Mouse (Mus musculus): ENCODE results near the gene Osbpl3. TPM values are rescaled to one million over a fixed set of nuclear protein-coding genes. Genes with fewer than 3 reads are reported as not detected.

Gene Osbpl3
- polyA plus RNA-seq, 1 experiment from 2014 or later: 12.5 TPM

DNA sequence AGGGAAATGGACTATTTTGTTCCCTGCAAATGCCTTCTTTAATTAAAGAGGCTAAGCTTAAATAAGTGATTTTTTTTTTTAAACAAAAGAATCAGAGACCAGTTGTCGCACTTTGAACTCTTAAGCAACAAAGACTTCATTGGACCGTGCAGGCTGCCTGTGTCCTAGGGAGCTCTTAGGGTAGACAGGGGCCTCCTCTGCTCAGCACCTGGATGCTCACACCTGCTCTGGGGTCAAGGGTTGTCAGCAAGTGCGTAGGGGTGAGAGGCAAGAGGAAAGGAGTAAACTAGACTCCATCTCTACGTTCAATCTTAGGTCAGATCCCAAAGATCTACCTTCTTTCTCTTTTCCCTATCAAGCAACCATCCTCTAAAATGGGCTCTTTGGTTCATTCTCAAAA, 37.0 kb downstream of the Osbpl3 start:
- Histone ChIP-seq H3K27ac (ENCODE audit: low read depth, low read length) (peak overlapping the region; percentile 47; the same call in 1 of the 2 replicates), H3K9ac (ENCODE audit: low read depth, low read length) (no peak overlapping the region), H3K4me1 (replicated peaks; ENCODE audit: control insufficient read depth, insufficient read depth, low read length) (no peaks in the 10 kb centered on the region; the same call in 1 of the 2 replicates), H3K27me3 (replicated peaks; ENCODE audit: control insufficient read depth, insufficient read depth, low read length) (no peaks in the 10 kb centered on the region), H3K36me3 (ENCODE audit: control insufficient read depth, insufficient read depth) (0 out of 2 replicates have a peak, but pooled peaks cover 4% of the 10 kb centered on the region), H3K4me2 (replicated peaks; ENCODE audit: low read depth) (no peak overlapping the region), H3K4me3 (ENCODE audit: low read depth, low read length) (no peak overlapping the region), H3K9me3 (ENCODE audit: control insufficient read depth) (no peaks in the 10 kb centered on the region)
- no peak for TF ChIP-seq CTCF (IDR thresholded peaks at IDR 0.05; ENCODE audit: low read depth)
- peak; percentile 95 for ATAC-seq
- 45% methylated on average over 4 of the region's 4 CpGs for whole genome bisulfite sequencing

DNA sequence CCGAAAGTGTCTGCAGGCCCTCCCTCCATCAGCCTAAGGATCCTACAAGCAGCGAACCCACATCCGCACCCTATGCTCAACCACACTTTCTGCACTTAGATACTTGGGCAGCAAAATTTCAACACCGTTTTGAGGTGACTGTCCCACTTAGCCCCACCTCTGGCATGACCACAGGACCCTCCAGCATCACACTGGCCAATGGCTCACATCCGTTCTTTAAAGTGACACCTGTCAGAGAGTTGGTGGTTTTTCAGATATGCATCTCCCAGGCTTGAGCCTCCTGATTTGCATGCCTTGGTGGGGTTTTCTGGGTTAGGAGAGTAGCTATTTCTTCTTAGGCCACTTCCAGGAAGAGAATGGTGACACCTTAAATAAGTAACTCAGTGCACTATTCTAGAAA, 39.1 kb downstream of the Osbpl3 start:
- whole genome bisulfite sequencing: 94% methylated on average over 5 of the region's 5 CpGs
- ATAC-seq: no peak
- Histone ChIP-seq H3K4me2 (replicated peaks; ENCODE audit: low read depth) (no peak overlapping the region), H3K9me3 (ENCODE audit: control insufficient read depth) (no peaks in the 10 kb centered on the region), H3K27me3 (replicated peaks; ENCODE audit: control insufficient read depth, insufficient read depth, low read length) (no peaks in the 10 kb centered on the region), H3K4me3 (ENCODE audit: low read depth, low read length) (no peak overlapping the region), H3K4me1 (replicated peaks; ENCODE audit: control insufficient read depth, insufficient read depth, low read length) (no peaks in the 10 kb centered on the region; the same call in 1 of the 2 replicates), H3K27ac (ENCODE audit: low read depth, low read length) (no peak overlapping the region), H3K36me3 (ENCODE audit: control insufficient read depth, insufficient read depth) (0 out of 2 replicates have a peak, but pooled peaks cover 4% of the 10 kb centered on the region), H3K9ac (ENCODE audit: low read depth, low read length) (no peak overlapping the region)
- no peak for TF ChIP-seq CTCF (IDR thresholded peaks at IDR 0.05; ENCODE audit: low read depth)

DNA sequence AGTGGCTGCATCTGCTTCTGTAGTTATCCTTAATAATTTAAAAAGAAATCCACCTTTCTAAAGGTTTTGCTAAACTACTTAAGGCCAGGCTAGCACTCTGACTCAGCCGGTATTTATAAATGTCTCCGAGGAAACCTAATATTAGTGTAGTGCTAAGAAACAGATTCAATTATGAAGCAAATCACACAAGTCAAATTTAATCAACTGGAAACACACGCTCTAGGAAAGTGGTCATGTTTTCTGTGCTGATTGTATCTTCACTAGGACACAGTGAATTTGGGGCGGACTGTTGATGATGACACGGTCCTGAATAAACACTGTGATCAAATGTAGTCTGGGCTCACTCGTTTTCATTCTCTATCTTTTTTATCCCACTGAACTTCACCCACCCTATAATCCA, 40.6 kb downstream of the Osbpl3 start:
- ATAC-seq: no peak

DNA sequence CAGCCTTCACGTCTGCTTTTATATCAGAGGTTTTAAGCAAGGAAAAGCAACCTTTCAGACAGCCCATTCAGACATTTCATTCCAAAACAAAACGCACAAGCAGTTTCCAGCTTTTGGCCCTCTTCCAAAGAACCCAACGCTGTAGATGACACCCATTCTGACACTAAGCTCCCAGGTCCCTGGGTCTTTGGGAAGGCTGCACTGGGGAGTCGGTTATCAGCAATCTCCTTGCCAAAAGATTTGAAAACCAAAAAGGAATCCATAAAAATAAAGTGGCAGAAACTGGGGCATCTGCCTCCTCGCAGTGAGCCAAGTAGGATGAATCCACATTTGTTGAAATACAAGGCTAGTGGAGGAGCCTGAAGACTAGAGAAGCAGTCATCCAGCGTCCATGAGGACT, 41.5 kb downstream of the Osbpl3 start:
- TF ChIP-seq CTCF (IDR thresholded peaks at IDR 0.05; ENCODE audit: low read depth): no peak
- Histone ChIP-seq H3K27ac (ENCODE audit: low read depth, low read length) (no peak overlapping the region), H3K4me2 (replicated peaks; ENCODE audit: low read depth) (no peak overlapping the region), H3K4me3 (ENCODE audit: low read depth, low read length) (no peak overlapping the region), H3K9ac (ENCODE audit: low read depth, low read length) (no peak overlapping the region), H3K4me1 (replicated peaks; ENCODE audit: control insufficient read depth, insufficient read depth, low read length) (no peaks in the 10 kb centered on the region; the same call in 1 of the 2 replicates), H3K27me3 (replicated peaks; ENCODE audit: control insufficient read depth, insufficient read depth, low read length) (no peaks in the 10 kb centered on the region), H3K9me3 (ENCODE audit: control insufficient read depth) (no peaks in the 10 kb centered on the region), H3K36me3 (ENCODE audit: control insufficient read depth, insufficient read depth) (0 out of 2 replicates have a peak, but pooled peaks cover 4% of the 10 kb centered on the region)
- WGBS: 57% methylated on average over 6 of the region's 6 CpGs
- ATAC-seq: no peak

More for the DNA sequence above, 40.6 kb downstream of the Osbpl3 start:
- TF ChIP-seq CTCF (IDR thresholded peaks at IDR 0.05; ENCODE audit: low read depth): no peak
- no peaks in the 10 kb centered on the region for H3K9me3 ChIP-seq (ENCODE audit: control insufficient read depth)
- H3K9ac ChIP-seq (ENCODE audit: low read depth, low read length): no peak overlapping the region
- 69% methylated on average over 6 of the region's 6 CpGs for WGBS
- no peak overlapping the region for H3K4me3 ChIP-seq (ENCODE audit: low read depth, low read length)
- H3K4me2 ChIP-seq (replicated peaks; ENCODE audit: low read depth): no peak overlapping the region
- H3K27ac ChIP-seq (ENCODE audit: low read depth, low read length): no peak overlapping the region
- 0 out of 2 replicates have a peak, but pooled peaks cover 4% of the 10 kb centered on the region for H3K36me3 ChIP-seq (ENCODE audit: control insufficient read depth, insufficient read depth)
- H3K4me1 ChIP-seq (replicated peaks; ENCODE audit: control insufficient read depth, insufficient read depth, low read length): no peaks in the 10 kb centered on the region; the same call in 1 of the 2 replicates
- H3K27me3 ChIP-seq (replicated peaks; ENCODE audit: control insufficient read depth, insufficient read depth, low read length): no peaks in the 10 kb centered on the region

DNA sequence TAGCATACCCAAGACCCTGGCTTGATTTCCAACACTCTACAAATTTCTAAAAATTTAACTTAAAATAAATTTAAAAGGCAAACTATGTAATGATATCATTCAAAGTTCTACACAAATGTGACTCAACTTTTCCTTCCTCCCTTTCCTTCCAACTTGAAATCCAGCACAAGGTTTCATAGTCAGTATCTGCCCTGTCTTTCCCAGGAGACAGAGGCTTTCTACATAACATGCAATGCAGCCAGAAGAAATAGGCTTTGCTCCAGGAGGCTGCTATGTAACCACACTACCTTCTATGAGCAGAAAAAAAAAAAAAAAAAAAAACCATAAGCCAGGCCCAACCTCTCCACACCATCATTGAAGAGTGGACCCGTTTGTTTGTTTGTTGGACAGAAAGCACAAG, 42.6 kb downstream of the Osbpl3 start:
- no peak overlapping the region for H3K4me3 ChIP-seq (ENCODE audit: low read depth, low read length)
- H3K36me3 ChIP-seq (ENCODE audit: control insufficient read depth, insufficient read depth): 0 out of 2 replicates have a peak, but pooled peaks cover 4% of the 10 kb centered on the region
- 84% methylated on average over 1 of the region's 1 CpGs for WGBS
- TF ChIP-seq CTCF (IDR thresholded peaks at IDR 0.05; ENCODE audit: low read depth): no peak
- H3K27ac ChIP-seq (ENCODE audit: low read depth, low read length): no peak overlapping the region
- no peaks in the 10 kb centered on the region for H3K27me3 ChIP-seq (replicated peaks; ENCODE audit: control insufficient read depth, insufficient read depth, low read length)
- no peaks in the 10 kb centered on the region; the same call in 1 of the 2 replicates for H3K4me1 ChIP-seq (replicated peaks; ENCODE audit: control insufficient read depth, insufficient read depth, low read length)
- H3K9ac ChIP-seq (ENCODE audit: low read depth, low read length): no peak overlapping the region
- no peaks in the 10 kb centered on the region for H3K9me3 ChIP-seq (ENCODE audit: control insufficient read depth)
- no peak for ATAC-seq
- H3K4me2 ChIP-seq (replicated peaks; ENCODE audit: low read depth): no peak overlapping the region

DNA sequence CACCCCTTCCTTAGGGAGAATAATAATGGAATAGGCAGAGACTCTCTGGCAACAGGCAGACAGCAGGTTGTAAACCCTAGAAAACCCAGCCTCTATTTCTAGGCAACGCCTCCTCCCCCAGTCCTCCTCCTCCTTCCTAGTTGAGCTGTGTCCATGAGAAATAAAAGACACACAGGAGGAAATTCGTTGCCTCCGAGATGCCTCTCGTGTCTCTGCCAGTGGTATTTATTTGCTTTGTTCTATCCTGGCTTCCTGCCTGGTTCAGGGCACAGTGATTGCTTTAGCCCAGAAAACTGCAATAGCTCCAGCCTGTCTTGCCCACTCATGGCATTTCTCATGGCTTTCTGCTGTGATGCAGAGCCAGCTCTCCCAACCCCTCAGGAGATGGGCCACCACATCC, 43.8 kb downstream of the Osbpl3 start:
- no peaks in the 10 kb centered on the region for H3K9me3 ChIP-seq (ENCODE audit: control insufficient read depth)
- H3K27me3 ChIP-seq (replicated peaks; ENCODE audit: control insufficient read depth, insufficient read depth, low read length): no peaks in the 10 kb centered on the region
- no peak overlapping the region for H3K9ac ChIP-seq (ENCODE audit: low read depth, low read length)
- H3K36me3 ChIP-seq (ENCODE audit: control insufficient read depth, insufficient read depth): no peaks in the 10 kb centered on the region
- H3K4me3 ChIP-seq (ENCODE audit: low read depth, low read length): no peak overlapping the region
- H3K4me1 ChIP-seq (replicated peaks; ENCODE audit: control insufficient read depth, insufficient read depth, low read length): no peaks in the 10 kb centered on the region
- ATAC-seq: no peak
- no peak overlapping the region for H3K4me2 ChIP-seq (replicated peaks; ENCODE audit: low read depth)
- no peak overlapping the region for H3K27ac ChIP-seq (ENCODE audit: low read depth, low read length)
- 16% methylated on average over 4 of the region's 4 CpGs for WGBS
- TF ChIP-seq CTCF (IDR thresholded peaks at IDR 0.05; ENCODE audit: low read depth): no peak

DNA sequence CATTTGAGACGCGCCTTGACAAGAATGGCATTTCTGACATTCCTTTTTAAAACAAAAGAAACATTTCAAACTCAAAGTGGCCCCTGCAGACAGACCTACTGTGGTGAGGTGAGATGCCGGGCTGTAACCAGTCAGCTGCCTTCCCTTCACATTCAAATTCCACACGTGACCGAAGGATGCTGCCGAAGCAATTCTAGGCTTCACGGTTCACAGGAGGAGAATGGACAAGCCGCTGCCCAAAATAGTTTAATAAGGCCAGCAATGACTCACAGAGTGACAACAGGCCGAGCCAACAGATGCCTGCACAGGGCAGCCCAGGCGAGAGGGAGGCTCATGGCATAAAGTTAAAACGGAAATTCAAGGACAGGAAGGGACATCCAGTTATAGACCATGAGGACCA, 51.3 kb downstream of the Osbpl3 start:
- no peak for TF ChIP-seq CTCF (IDR thresholded peaks at IDR 0.05; ENCODE audit: low read depth)
- no peak overlapping the region for H3K4me3 ChIP-seq (ENCODE audit: low read depth, low read length)
- no peak overlapping the region for H3K4me2 ChIP-seq (replicated peaks; ENCODE audit: low read depth)
- no peak overlapping the region for H3K27ac ChIP-seq (ENCODE audit: low read depth, low read length)
- no peaks in the 10 kb centered on the region for H3K27me3 ChIP-seq (replicated peaks; ENCODE audit: control insufficient read depth, insufficient read depth, low read length)
- H3K9me3 ChIP-seq (ENCODE audit: control insufficient read depth): no peaks in the 10 kb centered on the region
- 87% methylated on average over 11 of the region's 11 CpGs for WGBS
- no peaks in the 10 kb centered on the region for H3K36me3 ChIP-seq (ENCODE audit: control insufficient read depth, insufficient read depth)
- H3K9ac ChIP-seq (ENCODE audit: low read depth, low read length): no peak overlapping the region
- H3K4me1 ChIP-seq (replicated peaks; ENCODE audit: control insufficient read depth, insufficient read depth, low read length): no peaks in the 10 kb centered on the region
- ATAC-seq: no peak
